Comparison of ENCODE assay signal across 11 mouse cellular contexts in the genomic region with DNA sequence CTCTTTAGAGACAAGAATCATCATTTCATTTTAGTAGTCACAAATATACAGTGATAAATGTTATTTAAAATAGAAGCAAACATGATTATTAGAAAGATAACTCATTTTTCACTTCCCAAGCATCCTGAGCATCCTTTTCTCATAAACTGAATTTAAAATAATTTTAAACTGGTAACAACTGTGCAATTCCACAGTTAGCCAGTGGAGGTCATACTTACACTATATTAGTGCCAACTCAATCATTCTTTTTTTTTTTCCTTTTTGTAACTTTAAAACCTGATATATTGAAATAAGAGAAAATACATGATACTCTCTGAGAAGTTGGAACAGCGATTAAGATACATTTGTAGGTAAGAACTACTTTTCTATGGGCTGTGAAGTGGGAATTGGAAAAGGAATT.
DNase-seq lines count a peak whose midpoint lies in the region; ATAC-seq and TF ChIP-seq lines count a peak whose summit lies in the region.
"Had no signal": no experiment of that assay in that cellular context is flagged by ENCODE, and none has a peak within 500 bp of the region (broad histone marks: within the 10 kb centered on the region; RNA-seq: fewer than 3 reads in every experiment).

No protein-coding gene starts in this region.

- no peak overlapping the region for H3K4me3 ChIP-seq in E14TG2a.4 (replicated peaks; ENCODE audit: low read length)

- peak; percentile 51 for TF ChIP-seq CTCF in E14TG2a.4 (conservative IDR thresholded peaks at IDR 0.05; ENCODE audit: low read length)

- H3K27me3 ChIP-seq in E14TG2a.4 (ENCODE audit: insufficient read depth, low read length) = no peaks in the 10 kb centered on the region

- peak; percentile 2 for DNase-seq in cerebellum, adult 9-10 months
- no peak for DNase-seq in cerebellum, adult 9-11 months
- DNase-seq in layer of hippocampus, adult 9-10 months (ENCODE audit: low spot score) = peak; percentile 5
- no peak for DNase-seq in layer of hippocampus, adult 8-10 months (ENCODE audit: low spot score in 2 of 2)
- no peak for DNase-seq in urinary bladder, adult 2 months (ENCODE audit: low spot score)
- DNase-seq in right cerebral cortex, postnatal 10 days (ENCODE audit: low spot score in 2 of 2) = no peak
- DNase-seq: adrenal gland, adult 2 months; heart, postnatal 4 days; lung, postnatal 14 days had no signal

- ATAC-seq in granulocyte monocyte progenitor cell, adult 5-6 weeks (replicated peaks; ENCODE audit: poor library complexity, severe bottlenecking) = peak; percentile 65

- no peaks in the 10 kb centered on the region for H3K36me3 ChIP-seq in E14TG2a.4 (ENCODE audit: insufficient read depth, low read length)

- H3K9me3 ChIP-seq in E14TG2a.4 (ENCODE audit: low read length) = no peaks in the 10 kb centered on the region

- H3K4me1 ChIP-seq in E14TG2a.4 (replicated peaks; ENCODE audit: low read depth, low read length) = no peaks in the 10 kb centered on the region

Comparison
In these comparisons a context has a peak if more than half of its experiments do, and no peak if none do; other contexts are left out.
1. DNase-seq: peak in cerebellum, adult 9-10 months (single experiment) and layer of hippocampus, adult 9-10 months (single experiment); none in cerebellum, adult 9-11 months (single experiment), layer of hippocampus, adult 8-10 months (0 of 2), urinary bladder, adult 2 months (single experiment) and right cerebral cortex, postnatal 10 days (0 of 2).